Mouse (Mus musculus) thymus, adult 2 months (tissue): Measurements from ENCODE around the gene Klhdc8a.

ENCODE experiments used
- CTCF ChIP-seq: fragments of 200-500 bp; IDR thresholded peaks from 2 replicates; pipeline ENCODE4 v1.5.1; 2012; ENCODE audit warnings: mild to moderate bottlenecking, control low read depth, low read length, moderate library complexity, borderline replicate concordance; ENCODE audit not compliant: control insufficient read depth, poor library complexity, insufficient read depth; ENCODE audit errors: extremely low read depth
- POLR2A ChIP-seq: fragments of 200-500 bp; IDR thresholded peaks from 2 replicates; pipeline ENCODE4 v1.6.1; 2012; ENCODE audit warnings: mild to moderate bottlenecking, low read length, control low read depth, moderate library complexity; ENCODE audit not compliant: control insufficient read depth, poor library complexity, insufficient read depth; ENCODE audit errors: extremely low read depth

GRCm38 (mm10) chr1:132291706-132292105 is 6.7 kb upstream of the Klhdc8a start:
- TF ChIP-seq CTCF = no peak
- TF ChIP-seq POLR2A = no peak
